Mouse (Mus musculus): ENCODE data around the gene Olfr1104. TPM values are rescaled to one million over a fixed set of nuclear protein-coding genes. Genes with fewer than 3 reads are reported as not detected.

The Olfr1104 gene
- not detected in 4 replicates for total RNA-seq (2023)

GRCm38 (mm10) chr2:87026980-87027379 is at the start of gene Olfr1104:
Gene Olfr1104 (minus strand): TSS chr2:87027080.

GRCm38 (mm10) chr2:87075717-87076116 is 48.8 kb upstream of the Olfr1104 start, which contains the start of gene Olfr1107:
Gene Olfr1107 (minus strand): TSS chr2:87075817.

GRCm38 (mm10) chr2:87052173-87052572 is 25.3 kb upstream of the Olfr1104 start, which contains the start of gene Olfr1106:
Gene Olfr1106 (minus strand): TSS chr2:87052273.

GRCm38 (mm10) chr2:87036431-87036830 is 9.6 kb upstream of the Olfr1104 start, which contains the start of gene Olfr1105:
Gene Olfr1105 (minus strand): TSS chr2:87036531.

GRCm38 (mm10) chr2:86998098-86998497 is 28.8 kb downstream of the Olfr1104 start, which contains the start of gene Olfr1102:
Gene Olfr1102 (plus strand): TSS chr2:86998398.

GRCm38 (mm10) chr2:86991121-86991520 is 35.8 kb downstream of the Olfr1104 start, which contains the start of gene Olfr1101:
Gene Olfr1101 (minus strand): TSS chr2:86991221.

GRCm38 (mm10) chr2:86979854-86980253 is 47.0 kb downstream of the Olfr1104 start, which contains the start of gene Olfr1100:
Gene Olfr1100 (minus strand): TSS chr2:86979954.

Other genes with a start within 250 kb of the Olfr1104 start
- not detected in 4 replicates for gene Olfr1093, start 244.6 kb downstream of the Olfr1104 start, total RNA-seq (2023)
- not detected in 4 replicates for gene Olfr141, start 217.1 kb downstream of the Olfr1104 start, total RNA-seq (2023)
- not detected in 4 replicates for gene Olfr1094, start 202.4 kb downstream of the Olfr1104 start, total RNA-seq (2023)
- not detected in 4 replicates for gene Olfr1095, start 175.4 kb downstream of the Olfr1104 start, total RNA-seq (2023)
- gene Gm13723, start 152.3 kb downstream of the Olfr1104 start, total RNA-seq (2023), result not detected in 4 replicates
- not detected in 4 replicates for gene Olfr1097, start 134.9 kb downstream of the Olfr1104 start, total RNA-seq (2023)
- gene Olfr1098, start 102.5 kb downstream of the Olfr1104 start, total RNA-seq (2023), result not detected in 4 replicates
- not detected in 4 replicates for gene Olfr1099, start 66.4 kb downstream of the Olfr1104 start, total RNA-seq (2023)
- gene Olfr1100, start 47.1 kb downstream of the Olfr1104 start, total RNA-seq (2023), result not detected in 4 replicates
- gene Olfr1101, start 35.9 kb downstream of the Olfr1104 start, total RNA-seq (2023), result not detected in 4 replicates
- gene Olfr1102, start 28.7 kb downstream of the Olfr1104 start, total RNA-seq (2023), result not detected in 4 replicates
- not detected in 4 replicates for gene Olfr1105, start 9.5 kb upstream of the Olfr1104 start, total RNA-seq (2023)
- gene Olfr1106, start 25.2 kb upstream of the Olfr1104 start, total RNA-seq (2023), result not detected in 4 replicates
- not detected in 4 replicates for gene Olfr1107, start 48.7 kb upstream of the Olfr1104 start, total RNA-seq (2023)
- gene Olfr1109, start 68.9 kb upstream of the Olfr1104 start, total RNA-seq (2023), result not detected in 4 replicates
- gene Olfr259, start 87.5 kb upstream of the Olfr1104 start, total RNA-seq (2023), result not detected in 4 replicates
- not detected in 4 replicates for gene Olfr1110, start 113.2 kb upstream of the Olfr1104 start, total RNA-seq (2023)
- gene Olfr1111, start 125.5 kb upstream of the Olfr1104 start, total RNA-seq (2023), result not detected in 4 replicates
- gene Olfr1112, start 160.7 kb upstream of the Olfr1104 start, total RNA-seq (2023), result not detected in 4 replicates
- not detected in 4 replicates for gene Olfr1113, start 181.9 kb upstream of the Olfr1104 start, total RNA-seq (2023)
- gene Olfr1115, start 220.9 kb upstream of the Olfr1104 start, total RNA-seq (2023), result not detected in 4 replicates
- gene Olfr1116, start 240.5 kb upstream of the Olfr1104 start, total RNA-seq (2023), result not detected in 4 replicates

Data from B cell, adult 62 days (primary cell).